Mouse (Mus musculus): ENCODE results near the gene Usp9x.

- TF ChIP-seq CTCF (IDR thresholded peaks at IDR 0.05; ENCODE audit: extremely low read depth, insufficient read length, insufficient replicate concordance, low read depth, low read length), result no peak
- TF ChIP-seq POLR2A (IDR thresholded peaks at IDR 0.05; ENCODE audit: low read depth, low read length), result no peak
Observed at GRCm38 (mm10) chrX:13039211-13039610, 32.1 kb upstream of the Usp9x start.

Data from small intestine, adult 2 months (tissue).